Mouse (Mus musculus): ENCODE data around the gene Zfp575. TPM values are rescaled to one million over a fixed set of nuclear protein-coding genes. Genes with fewer than 3 reads are reported as not detected.
"Not testable (repeated sequence)": the region's sequence is repeated elsewhere in the genome, so short reads cannot be mapped to it uniquely, and the experiment has no call there.

The Zfp575 gene
- 0.22 and 0.24 TPM in 2 replicates for polyA plus RNA-seq (2015; fragmentation: Nextera tagmentation; extraction: Ambion mirVana)

GRCm38 (mm10) chr7:24587330-24588105 is at the start of gene Zfp575, which contains the start of gene Ethe1:
Gene Zfp575, minus strand, starts transcription at chr7:24587641.
Gene Ethe1, plus strand, starts transcription at chr7:24587543.
- no peak for ATAC-seq (ENCODE audit: insufficient read depth)
- Histone ChIP-seq H3K4me2 (peak within 1 kb of the TSS; percentile 73), H3K9ac (no peak within 1 kb of the TSS), H3K4me1 (replicated peaks) (peaks cover 41% of the 10 kb centered on the region), H3K9me3 (replicated peaks) (no peaks in the 10 kb centered on the region), H3K27ac (replicated peaks) (no peak within 1 kb of the TSS), H3K27me3 (peaks cover 41% of the 10 kb centered on the region), H3K4me3 (replicated peaks) (peak within 1 kb of the TSS; percentile 47), H3K36me3 (replicated peaks) (no peaks in the 10 kb centered on the region)
- WGBS (ENCODE audit: insufficient replicate concordance): 7% methylated on average over 30 of the region's 30 CpGs

GRCm38 (mm10) chr7:24637046-24637445 is 49.6 kb upstream of the Zfp575 start:
- 7% methylated on average over 18 of the region's 18 CpGs for WGBS (ENCODE audit: insufficient replicate concordance)
- no peak overlapping the region for H3K4me2 ChIP-seq
- no peaks in the 10 kb centered on the region for H3K36me3 ChIP-seq (replicated peaks)
- no peak for ATAC-seq (ENCODE audit: insufficient read depth)
- H3K27me3 ChIP-seq: peaks cover 63% of the 10 kb centered on the region
- no peaks in the 10 kb centered on the region for H3K9me3 ChIP-seq (replicated peaks)
- peaks cover 11% of the 10 kb centered on the region for H3K4me1 ChIP-seq (replicated peaks)
- H3K27ac ChIP-seq (replicated peaks): no peak overlapping the region
- H3K4me3 ChIP-seq (replicated peaks): no peak overlapping the region
- H3K9ac ChIP-seq: no peak overlapping the region

DNA sequence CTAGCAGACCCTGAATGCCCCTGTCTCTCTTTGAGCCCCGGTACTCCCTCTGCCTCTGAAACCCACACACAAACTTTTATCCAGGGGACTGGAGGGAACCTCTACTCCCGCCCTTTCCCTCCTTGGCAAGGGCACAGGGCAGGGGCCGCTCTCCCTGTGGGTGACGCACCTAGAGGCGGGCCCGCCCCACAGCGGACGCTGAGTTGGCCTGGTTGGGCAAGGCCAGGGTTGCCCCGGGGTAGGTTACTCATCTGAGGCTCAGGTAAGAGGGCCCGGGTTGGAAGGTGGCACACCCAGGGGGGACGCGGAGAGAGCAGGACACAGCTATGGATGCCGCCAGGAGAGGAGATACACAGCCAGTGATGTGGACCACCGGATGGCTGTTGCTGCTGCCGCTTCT is 48.8 kb upstream of the Zfp575 start, which contains the start of gene Lypd3:
Gene Lypd3, plus strand, starts transcription at position 287 of the 400 bp plus-strand sequence.
- Histone ChIP-seq H3K27me3 (peaks cover 58% of the 10 kb centered on the region), H3K4me3 (replicated peaks) (no peak within 1 kb of the TSS), H3K36me3 (replicated peaks) (no peaks in the 10 kb centered on the region), H3K9ac (no peak within 1 kb of the TSS), H3K9me3 (replicated peaks) (no peaks in the 10 kb centered on the region), H3K4me1 (replicated peaks) (peaks cover 11% of the 10 kb centered on the region), H3K4me2 (no peak within 1 kb of the TSS), H3K27ac (replicated peaks) (no peak within 1 kb of the TSS)
- ATAC-seq (ENCODE audit: insufficient read depth): no peak
- 38% methylated on average over 15 of the region's 15 CpGs for WGBS (ENCODE audit: insufficient replicate concordance)

GRCm38 (mm10) chr7:24630116-24630880 is 42.9 kb upstream of the Zfp575 start:
- no peak for ATAC-seq (ENCODE audit: insufficient read depth)
- Histone ChIP-seq H3K4me3 (replicated peaks) (no peak overlapping the region), H3K4me1 (replicated peaks) (peaks cover 9% of the 10 kb centered on the region), H3K9ac (no peak overlapping the region), H3K36me3 (replicated peaks) (no peaks in the 10 kb centered on the region), H3K9me3 (replicated peaks) (no peaks in the 10 kb centered on the region), H3K4me2 (no peak overlapping the region), H3K27ac (replicated peaks) (no peak overlapping the region), H3K27me3 (0 out of 2 replicates have a peak, but pooled peaks cover 4% of the 10 kb centered on the region)
- WGBS (ENCODE audit: insufficient replicate concordance): 58% methylated on average over 10 of the region's 10 CpGs

- H3K9me3 ChIP-seq (replicated peaks): no peaks in the 10 kb centered on the region
- no peak overlapping the region for H3K4me3 ChIP-seq (replicated peaks)
- no peak overlapping the region for H3K4me2 ChIP-seq
- ATAC-seq (ENCODE audit: insufficient read depth): no peak
- no peak overlapping the region for H3K9ac ChIP-seq
- no peaks in the 10 kb centered on the region for H3K36me3 ChIP-seq (replicated peaks)
- H3K27me3 ChIP-seq: 0 out of 2 replicates have a peak, but pooled peaks cover 3% of the 10 kb centered on the region
- H3K27ac ChIP-seq (replicated peaks): no peak overlapping the region
- 54% methylated on average over 4 of the region's 4 CpGs for WGBS (ENCODE audit: insufficient replicate concordance)
- peaks cover 9% of the 10 kb centered on the region for H3K4me1 ChIP-seq (replicated peaks)
Observed at GRCm38 (mm10) chr7:24629672-24630071, 42.2 kb upstream of the Zfp575 start.

- peak; percentile 81 for ATAC-seq (ENCODE audit: insufficient read depth)
- WGBS (ENCODE audit: insufficient replicate concordance): 6% methylated on average over 33 of the region's 33 CpGs
Observed at GRCm38 (mm10) chr7:24628685-24629610, 41.5 kb upstream of the Zfp575 start.

DNA sequence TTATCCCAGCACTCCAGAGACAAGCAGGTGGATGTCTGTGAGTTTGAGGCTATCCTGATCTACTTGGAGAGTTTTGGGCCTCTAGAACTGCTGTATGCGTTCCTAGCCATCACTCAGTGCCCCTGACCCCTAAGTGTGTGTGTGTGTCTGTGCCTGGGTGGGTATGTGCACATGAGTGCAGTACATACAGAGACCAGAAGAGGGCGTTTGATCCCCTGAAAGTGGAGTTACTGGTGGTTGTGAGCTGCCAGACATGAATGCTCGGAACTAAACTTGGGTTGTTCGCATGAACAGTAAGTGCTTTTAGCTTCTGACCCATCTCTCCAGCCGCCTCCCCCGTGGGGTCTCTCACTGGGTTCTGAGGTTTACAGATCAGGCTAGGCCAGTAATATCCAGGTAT is 35.5 kb upstream of the Zfp575 start:
- peaks cover 23% of the 10 kb centered on the region for H3K36me3 ChIP-seq (replicated peaks)
- no peak overlapping the region for H3K27ac ChIP-seq (replicated peaks)
- no peak overlapping the region for H3K9ac ChIP-seq
- H3K4me1 ChIP-seq (replicated peaks): no peaks in the 10 kb centered on the region; the same call in 1 of the 2 replicates
- 65% methylated on average over 6 of the region's 6 CpGs for WGBS (ENCODE audit: insufficient replicate concordance)
- no peaks in the 10 kb centered on the region for H3K27me3 ChIP-seq
- H3K9me3 ChIP-seq (replicated peaks): no peaks in the 10 kb centered on the region
- no peak overlapping the region for H3K4me3 ChIP-seq (replicated peaks)
- H3K4me2 ChIP-seq: no peak overlapping the region
- ATAC-seq (ENCODE audit: insufficient read depth): no peak

More at GRCm38 (mm10) chr7:24628685-24629610, 41.5 kb upstream of the Zfp575 start:
- peak overlapping the region; percentile 65 for H3K4me2 ChIP-seq
- H3K9ac ChIP-seq: peak overlapping the region; percentile 35; the same call in 1 of the 2 replicates
- no peaks in the 10 kb centered on the region for H3K27me3 ChIP-seq
- H3K27ac ChIP-seq (replicated peaks): no peak overlapping the region
- peak overlapping the region; percentile 34 for H3K4me3 ChIP-seq (replicated peaks)
- no peaks in the 10 kb centered on the region for H3K9me3 ChIP-seq (replicated peaks)
- H3K4me1 ChIP-seq (replicated peaks): peaks cover 9% of the 10 kb centered on the region
- H3K36me3 ChIP-seq (replicated peaks): no peaks in the 10 kb centered on the region

- no peak for ATAC-seq (ENCODE audit: insufficient read depth)
- H3K27ac ChIP-seq (replicated peaks): no peak overlapping the region
- WGBS (ENCODE audit: insufficient replicate concordance): 64% methylated on average over 3 of the region's 3 CpGs
- no peak overlapping the region for H3K9ac ChIP-seq
- H3K27me3 ChIP-seq: no peaks in the 10 kb centered on the region
- H3K36me3 ChIP-seq (replicated peaks): peaks cover 23% of the 10 kb centered on the region
- no peaks in the 10 kb centered on the region; the same call in 1 of the 2 replicates for H3K4me1 ChIP-seq (replicated peaks)
- H3K9me3 ChIP-seq (replicated peaks): no peaks in the 10 kb centered on the region
- H3K4me2 ChIP-seq: no peak overlapping the region
- H3K4me3 ChIP-seq (replicated peaks): no peak overlapping the region
Observed at GRCm38 (mm10) chr7:24621193-24621592, 33.8 kb upstream of the Zfp575 start.

DNA sequence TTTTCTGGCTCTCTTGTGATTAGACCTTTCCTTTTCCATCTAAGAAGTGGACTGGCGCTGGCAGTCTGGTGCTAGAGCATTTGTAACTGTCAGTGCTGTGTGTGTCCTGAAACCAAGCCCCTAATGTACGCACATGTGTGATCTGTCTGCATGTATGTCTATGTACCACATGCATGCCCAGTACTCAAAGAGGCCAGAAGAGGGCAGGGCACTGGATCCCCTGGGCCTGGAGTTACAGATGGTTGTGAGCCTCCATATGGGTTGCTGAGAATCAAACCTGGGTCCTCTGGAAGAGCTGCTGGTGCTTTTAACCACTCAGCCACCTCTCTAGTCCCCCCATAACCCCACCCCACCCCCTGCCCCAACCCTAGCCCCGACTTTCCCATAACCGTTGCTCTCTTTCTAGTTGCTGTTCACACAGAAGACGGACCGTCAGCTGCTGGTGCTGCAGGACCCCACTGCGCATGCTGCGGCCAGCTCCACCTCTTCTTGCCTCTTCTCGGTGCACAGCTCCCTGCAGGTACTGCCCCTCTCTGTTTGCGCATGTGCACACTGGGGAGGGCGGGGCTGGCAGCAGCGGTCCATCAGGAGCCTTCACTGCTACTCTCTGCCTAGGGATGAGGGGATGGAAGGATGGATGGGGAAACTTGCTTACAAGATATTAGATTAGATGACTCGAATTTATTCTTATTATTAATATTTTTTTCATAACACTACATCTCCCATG is 32.4 kb upstream of the Zfp575 start:
- H3K9me3 ChIP-seq (replicated peaks): no peaks in the 10 kb centered on the region
- no peak overlapping the region for H3K4me2 ChIP-seq
- H3K27ac ChIP-seq (replicated peaks): no peak overlapping the region
- H3K4me3 ChIP-seq (replicated peaks): no peak overlapping the region
- no peaks in the 10 kb centered on the region for H3K27me3 ChIP-seq
- H3K9ac ChIP-seq: no peak overlapping the region
- peaks cover 23% of the 10 kb centered on the region for H3K36me3 ChIP-seq (replicated peaks)
- H3K4me1 ChIP-seq (replicated peaks): no peaks in the 10 kb centered on the region; the same call in 1 of the 2 replicates
- no peak for ATAC-seq (ENCODE audit: insufficient read depth)
- WGBS (ENCODE audit: insufficient replicate concordance): 78% methylated on average over 13 of the region's 13 CpGs

GRCm38 (mm10) chr7:24618374-24618773 is 30.9 kb upstream of the Zfp575 start:
- H3K27me3 ChIP-seq; H3K9me3 ChIP-seq (replicated peaks); H3K4me1 ChIP-seq (replicated peaks); H3K9ac ChIP-seq; H3K27ac ChIP-seq (replicated peaks); H3K4me2 ChIP-seq; ATAC-seq (ENCODE audit: insufficient read depth); H3K4me3 ChIP-seq (replicated peaks): not testable (repeated sequence)
- H3K36me3 ChIP-seq (replicated peaks): peaks cover 23% of the 10 kb centered on the region
- 78% methylated on average over 8 of the region's 8 CpGs for WGBS (ENCODE audit: insufficient replicate concordance)

All from liver, embryonic 15.5 days (tissue).